21 mouse cellular contexts compared by ENCODE assay signal in genomic region chr6:113141389-113142094, GRCm38 (mm10). TPM values are rescaled to one million over a fixed set of nuclear protein-coding genes. Genes with fewer than 3 reads are reported as not detected.
DNase-seq lines count a peak whose midpoint lies in the region; ATAC-seq lines count a peak whose summit lies in the region.
"Had no signal": no experiment of that assay in that cellular context is flagged by ENCODE, and none has a peak within 500 bp of the region (broad histone marks: within the 10 kb centered on the region; RNA-seq: fewer than 3 reads in every experiment).

No protein-coding gene starts in this region.

- DNase-seq in liver, embryonic 11.5 days (ENCODE audit: low spot score): no peak
- DNase-seq in yolk sac, embryonic 10.5 days (ENCODE audit: low spot score): peak; percentile 50
- DNase-seq in left cerebral cortex, postnatal 25 days (ENCODE audit: low spot score in 2 of 2): no peak
- DNase-seq in frontal cortex, postnatal 10 days (ENCODE audit: low spot score in 2 of 2): no peak
- no peak for DNase-seq in ovary, postnatal 10 days (ENCODE audit: low spot score)
- DNase-seq: adrenal gland, postnatal 36 days; cerebellum, adult 8-10 months; left cerebral cortex, postnatal 4 days; lung, adult 2 months; lung, postnatal 36 days; right cerebral cortex, postnatal 25 days; thymus, postnatal 14 days had no signal

- 80% methylated on average over 1 of the region's 1 CpGs for WGBS in liver, embryonic 11.5 days
- 78% methylated on average over 1 of the region's 1 CpGs for WGBS in liver, embryonic 12.5 days (ENCODE audit: insufficient replicate concordance)
- WGBS in kidney, embryonic 16.5 days: 43% methylated on average over 1 of the region's 1 CpGs
- 64% methylated on average over 1 of the region's 1 CpGs for WGBS in liver, embryonic 15.5 days (ENCODE audit: insufficient replicate concordance)

- H3K4me2 ChIP-seq in liver, embryonic 11.5 days: 0 out of 2 replicates have a peak overlapping the region, but pooled peaks have one; percentile 2
- no peak overlapping the region for H3K4me2 ChIP-seq in liver, embryonic 12.5 days
- peak overlapping the region; percentile 39 for H3K4me2 ChIP-seq in kidney, embryonic 16.5 days (replicated peaks; ENCODE audit: low read depth, low read length)
- 0 out of 2 replicates have a peak overlapping the region, but pooled peaks have one; percentile 28 for H3K4me2 ChIP-seq in liver, embryonic 15.5 days
- H3K4me2 ChIP-seq: embryonic facial prominence, embryonic 12.5 days; forebrain, embryonic 15.5 days; neural tube, embryonic 13.5 days had no signal

- H3K27ac ChIP-seq in liver, embryonic 11.5 days (ENCODE audit: low read depth, low read length): no peak overlapping the region
- no peak overlapping the region for H3K27ac ChIP-seq in liver, embryonic 12.5 days
- peak overlapping the region; percentile 60; the same call in 1 of the 2 replicates for H3K27ac ChIP-seq in kidney, embryonic 16.5 days (ENCODE audit: low read length)
- no peak overlapping the region for H3K27ac ChIP-seq in liver, embryonic 15.5 days (replicated peaks)
- H3K27ac ChIP-seq: embryonic facial prominence, embryonic 12.5 days; forebrain, embryonic 15.5 days; midbrain, embryonic 10.5 days; neural tube, embryonic 13.5 days had no signal

- no peak overlapping the region for H3K4me3 ChIP-seq in liver, embryonic 11.5 days (ENCODE audit: low read depth, low read length)
- no peak overlapping the region for H3K4me3 ChIP-seq in liver, embryonic 12.5 days
- H3K4me3 ChIP-seq in kidney, embryonic 16.5 days (ENCODE audit: low read length): 0 out of 2 replicates have a peak overlapping the region, but pooled peaks have one; percentile 0
- H3K4me3 ChIP-seq in liver, embryonic 15.5 days (replicated peaks): no peak overlapping the region
- H3K4me3 ChIP-seq: embryonic facial prominence, embryonic 12.5 days; forebrain, embryonic 15.5 days; midbrain, embryonic 10.5 days; neural tube, embryonic 13.5 days had no signal

- H3K27me3 ChIP-seq in liver, embryonic 11.5 days (replicated peaks; ENCODE audit: control insufficient read depth, insufficient read depth, low read length): no peaks in the 10 kb centered on the region
- no peaks in the 10 kb centered on the region for H3K27me3 ChIP-seq in liver, embryonic 12.5 days (replicated peaks)
- H3K27me3 ChIP-seq in kidney, embryonic 16.5 days (ENCODE audit: insufficient read depth, low read length): no peaks in the 10 kb centered on the region
- no peaks in the 10 kb centered on the region for H3K27me3 ChIP-seq in liver, embryonic 15.5 days
- H3K27me3 ChIP-seq: embryonic facial prominence, embryonic 12.5 days; forebrain, embryonic 15.5 days; neural tube, embryonic 13.5 days had no signal

- H3K9ac ChIP-seq in liver, embryonic 11.5 days (ENCODE audit: low read depth, low read length): no peak overlapping the region
- no peak overlapping the region for H3K9ac ChIP-seq in liver, embryonic 12.5 days
- H3K9ac ChIP-seq in kidney, embryonic 16.5 days (replicated peaks; ENCODE audit: low read length): no peak overlapping the region
- H3K9ac ChIP-seq in liver, embryonic 15.5 days: no peak overlapping the region
- H3K9ac ChIP-seq: embryonic facial prominence, embryonic 12.5 days; forebrain, embryonic 15.5 days; neural tube, embryonic 13.5 days had no signal

- intact Hi-C loops in left cerebral cortex, postnatal 25 days (cut with DNase I): no loop called here

- no peak for ATAC-seq in liver, embryonic 11.5 days (replicated peaks; ENCODE audit: low FRiP score)
- no peak for ATAC-seq in liver, embryonic 12.5 days
- peak; percentile 59; the same call in 1 of the 2 replicates for ATAC-seq in kidney, embryonic 16.5 days (ENCODE audit: low FRiP score, low TSS enrichment)
- ATAC-seq in liver, embryonic 15.5 days (ENCODE audit: insufficient read depth): no peak
- ATAC-seq: forebrain, embryonic 15.5 days had no signal

- H3K4me1 ChIP-seq in liver, embryonic 11.5 days (replicated peaks; ENCODE audit: control insufficient read depth, insufficient read depth, low read length): no peaks in the 10 kb centered on the region
- no peaks in the 10 kb centered on the region for H3K4me1 ChIP-seq in liver, embryonic 12.5 days
- 0 out of 2 replicates have a peak, but pooled peaks cover 4% of the 10 kb centered on the region for H3K4me1 ChIP-seq in kidney, embryonic 16.5 days (ENCODE audit: insufficient read depth, low read length)
- peaks cover 7% of the 10 kb centered on the region for H3K4me1 ChIP-seq in liver, embryonic 15.5 days (replicated peaks)
- H3K4me1 ChIP-seq: embryonic facial prominence, embryonic 12.5 days; forebrain, embryonic 15.5 days; midbrain, embryonic 10.5 days; neural tube, embryonic 13.5 days had no signal

- no peaks in the 10 kb centered on the region for H3K9me3 ChIP-seq in liver, embryonic 11.5 days (ENCODE audit: control insufficient read depth, low read length)
- H3K9me3 ChIP-seq in liver, embryonic 12.5 days (replicated peaks): no peaks in the 10 kb centered on the region
- H3K9me3 ChIP-seq in kidney, embryonic 16.5 days (ENCODE audit: low read length): no peaks in the 10 kb centered on the region
- H3K9me3 ChIP-seq in liver, embryonic 15.5 days (replicated peaks): no peaks in the 10 kb centered on the region
- H3K9me3 ChIP-seq: embryonic facial prominence, embryonic 12.5 days; forebrain, embryonic 15.5 days; midbrain, embryonic 10.5 days; neural tube, embryonic 13.5 days had no signal

- H3K36me3 ChIP-seq in liver, embryonic 11.5 days (ENCODE audit: control insufficient read depth, insufficient read depth, low read length): peaks cover 25% of the 10 kb centered on the region
- H3K36me3 ChIP-seq in liver, embryonic 12.5 days: peaks cover 93% of the 10 kb centered on the region
- peaks cover 50% of the 10 kb centered on the region for H3K36me3 ChIP-seq in kidney, embryonic 16.5 days (ENCODE audit: insufficient read depth, low read length)
- H3K36me3 ChIP-seq in liver, embryonic 15.5 days (replicated peaks): peaks cover 77% of the 10 kb centered on the region

RNA-seq across cellular contexts. Expression of gene Lhfpl4, which starts 53.6 kb away (rescaled TPM):
- polyA plus RNA-seq in liver, embryonic 11.5 days (2014; fragmentation: Nextera tagmentation; extraction: Ambion mirVana): 0.81 and 1.0 TPM in 2 replicates
- polyA plus RNA-seq in liver, embryonic 12.5 days (2016; fragmentation: Nextera tagmentation; extraction: Ambion mirVana): 0.44 and 0.70 TPM in 2 replicates
- polyA plus RNA-seq in kidney, embryonic 16.5 days (2015; fragmentation: Nextera tagmentation; extraction: Ambion mirVana): 0.60 and 0.94 TPM in 2 replicates
- polyA plus RNA-seq in liver, embryonic 15.5 days (2015; fragmentation: Nextera tagmentation; extraction: Ambion mirVana): 0.22 and 0.23 TPM in 2 replicates
- total RNA-seq in left cerebral cortex, postnatal 25 days (2021): 10 to 100 TPM; 82.9 to 92.8 TPM
- total RNA-seq: common myeloid progenitor, adult 5-6 weeks; granulocyte monocyte progenitor cell, adult 5-6 weeks had no signal
